Mouse (Mus musculus): Measurements from ENCODE around the gene Cep350. TPM values are rescaled to one million over a fixed set of nuclear protein-coding genes. Genes with fewer than 3 reads are reported as not detected.
A peak's percentile ranks its signal among the peaks of the same experiment; 100 is the strongest.
"Not testable (repeated sequence)": the region's sequence is repeated elsewhere in the genome, so short reads cannot be mapped to it uniquely, and the experiment has no call there.

Gene Cep350
- polyA plus RNA-seq, 1 experiment from 2014 or later = 9.3 TPM

DNA sequence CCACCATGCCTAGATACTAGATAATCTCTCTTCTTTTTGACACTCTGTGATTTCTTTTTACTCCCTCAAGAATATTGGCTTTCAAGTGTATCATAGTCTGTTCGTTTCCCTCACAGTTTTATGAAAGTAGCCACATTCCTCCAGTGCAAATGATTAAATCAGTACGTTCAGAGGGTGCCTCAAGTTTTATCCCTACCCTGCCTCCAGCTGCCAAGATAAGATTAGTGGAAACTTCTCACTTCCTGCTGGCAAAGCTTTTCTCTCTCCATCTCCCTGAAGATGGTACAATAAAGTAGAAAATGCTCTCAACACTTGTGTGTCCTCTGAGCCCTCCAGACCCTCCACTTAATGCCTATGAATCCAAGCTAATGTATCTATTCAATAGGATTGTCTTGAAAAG lies 1.9 kb upstream of the Cep350 start:
- peaks cover 33% of the 10 kb centered on the region for H3K4me1 ChIP-seq
- H3K9ac ChIP-seq = no peak overlapping the region
- 16% methylated on average over 2 of the region's 2 CpGs for WGBS (ENCODE audit: insufficient replicate concordance)
- H3K27me3 ChIP-seq (replicated peaks) = no peaks in the 10 kb centered on the region
- no peak overlapping the region; the same call in 1 of the 2 replicates for H3K4me3 ChIP-seq
- no peak overlapping the region for H3K27ac ChIP-seq
- H3K9me3 ChIP-seq (replicated peaks) = no peaks in the 10 kb centered on the region
- peak overlapping the region; percentile 76 for H3K4me2 ChIP-seq
- H3K36me3 ChIP-seq = no peaks in the 10 kb centered on the region
- ATAC-seq = no peak

GRCm38 (mm10) chr1:155973719-155974379 lies 794 bp upstream of the Cep350 start:
- 5% methylated on average over 19 of the region's 19 CpGs for WGBS (ENCODE audit: insufficient replicate concordance)
- H3K4me1 ChIP-seq = peaks cover 38% of the 10 kb centered on the region
- ATAC-seq = no peak

GRCm38 (mm10) chr1:155972146-155973067 lies 648 bp downstream of the Cep350 start:
- ATAC-seq = peak; percentile 68
- H3K4me3 ChIP-seq = peak overlapping the region; percentile 99
- H3K4me1 ChIP-seq = peaks cover 38% of the 10 kb centered on the region

More at GRCm38 (mm10) chr1:155973719-155974379, 794 bp upstream of the Cep350 start:
- H3K4me3 ChIP-seq = peak overlapping the region; percentile 99
- H3K4me2 ChIP-seq = peak overlapping the region; percentile 76
- no peaks in the 10 kb centered on the region for H3K36me3 ChIP-seq
- H3K9me3 ChIP-seq (replicated peaks) = no peaks in the 10 kb centered on the region
- no peaks in the 10 kb centered on the region for H3K27me3 ChIP-seq (replicated peaks)
- H3K27ac ChIP-seq = peak overlapping the region; percentile 98
- peak overlapping the region; percentile 99 for H3K9ac ChIP-seq

GRCm38 (mm10) chr1:155949170-155949569 lies 23.9 kb downstream of the Cep350 start:
- Histone ChIP-seq H3K4me2 (no peak overlapping the region), H3K4me3 (no peak overlapping the region), H3K27ac (no peak overlapping the region), H3K36me3 (peaks cover 78% of the 10 kb centered on the region), H3K4me1 (no peaks in the 10 kb centered on the region), H3K9ac (no peak overlapping the region), H3K27me3 (replicated peaks) (no peaks in the 10 kb centered on the region), H3K9me3 (replicated peaks) (no peaks in the 10 kb centered on the region)
- ATAC-seq = no peak
- 80% methylated on average over 2 of the region's 2 CpGs for WGBS (ENCODE audit: insufficient replicate concordance)

More at GRCm38 (mm10) chr1:155972146-155973067, 648 bp downstream of the Cep350 start:
- no peaks in the 10 kb centered on the region for H3K36me3 ChIP-seq
- peak overlapping the region; percentile 99 for H3K9ac ChIP-seq
- 3% methylated on average over 47 of the region's 51 CpGs for WGBS (ENCODE audit: insufficient replicate concordance)
- H3K9me3 ChIP-seq (replicated peaks) = no peaks in the 10 kb centered on the region
- H3K4me2 ChIP-seq = peak overlapping the region; percentile 76
- peak overlapping the region; percentile 98 for H3K27ac ChIP-seq
- H3K27me3 ChIP-seq (replicated peaks) = no peaks in the 10 kb centered on the region

DNA sequence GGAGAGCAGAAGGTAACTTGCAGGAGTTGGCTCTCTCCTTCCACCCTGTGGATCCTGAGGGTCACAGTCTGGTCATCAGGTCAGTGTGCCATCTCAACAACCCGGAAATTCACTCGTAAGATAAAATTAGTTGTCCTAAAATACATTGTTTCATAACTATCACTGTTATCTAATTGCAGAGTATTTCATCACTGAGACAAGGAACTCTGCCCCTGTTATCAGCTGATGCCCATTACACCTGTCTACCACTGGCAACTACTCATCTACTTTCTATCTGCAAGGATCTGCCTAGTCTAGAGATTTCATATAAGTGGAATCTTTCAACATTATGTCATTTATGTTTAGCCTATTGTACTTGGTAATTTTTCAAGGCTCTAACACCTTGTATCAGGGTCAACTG lies 28.7 kb downstream of the Cep350 start:
- Histone ChIP-seq H3K27me3 (replicated peaks) (no peaks in the 10 kb centered on the region), H3K4me1 (no peaks in the 10 kb centered on the region), H3K27ac (no peak overlapping the region), H3K36me3 (peaks cover 69% of the 10 kb centered on the region), H3K9ac (no peak overlapping the region), H3K4me2 (no peak overlapping the region), H3K9me3 (replicated peaks) (no peaks in the 10 kb centered on the region), H3K4me3 (no peak overlapping the region)
- no peak for ATAC-seq
- WGBS (ENCODE audit: insufficient replicate concordance) = 71% methylated on average over 2 of the region's 2 CpGs

- no peak overlapping the region for H3K4me2 ChIP-seq
- WGBS (ENCODE audit: insufficient replicate concordance) = 82% methylated on average over 2 of the region's 2 CpGs
- H3K36me3 ChIP-seq = peaks cover 85% of the 10 kb centered on the region
- no peak overlapping the region for H3K27ac ChIP-seq
- no peaks in the 10 kb centered on the region for H3K27me3 ChIP-seq (replicated peaks)
- H3K4me3 ChIP-seq = no peak overlapping the region
- H3K9ac ChIP-seq = no peak overlapping the region
- no peaks in the 10 kb centered on the region for H3K9me3 ChIP-seq (replicated peaks)
- no peak for ATAC-seq
- no peaks in the 10 kb centered on the region for H3K4me1 ChIP-seq
These were observed 35.6 kb downstream of the Cep350 start for GRCm38 (mm10) chr1:155937416-155937815.

GRCm38 (mm10) chr1:155934702-155935101 lies 38.4 kb downstream of the Cep350 start:
- no peak overlapping the region for H3K4me2 ChIP-seq
- no peaks in the 10 kb centered on the region for H3K4me1 ChIP-seq
- no peaks in the 10 kb centered on the region for H3K27me3 ChIP-seq (replicated peaks)
- no peak overlapping the region for H3K9ac ChIP-seq
- 80% methylated on average over 2 of the region's 2 CpGs for WGBS (ENCODE audit: insufficient replicate concordance)
- H3K9me3 ChIP-seq (replicated peaks) = no peaks in the 10 kb centered on the region
- H3K27ac ChIP-seq = no peak overlapping the region
- H3K4me3 ChIP-seq = no peak overlapping the region
- H3K36me3 ChIP-seq = peaks cover 88% of the 10 kb centered on the region
- no peak for ATAC-seq

- no peaks in the 10 kb centered on the region for H3K9me3 ChIP-seq (replicated peaks)
- H3K4me3 ChIP-seq = no peak overlapping the region
- ATAC-seq = no peak
- no peak overlapping the region for H3K4me2 ChIP-seq
- peaks cover 90% of the 10 kb centered on the region for H3K36me3 ChIP-seq
- H3K27ac ChIP-seq = no peak overlapping the region
- 97% methylated on average over 3 of the region's 3 CpGs for WGBS (ENCODE audit: insufficient replicate concordance)
- H3K27me3 ChIP-seq (replicated peaks) = no peaks in the 10 kb centered on the region
- no peak overlapping the region for H3K9ac ChIP-seq
- H3K4me1 ChIP-seq = no peaks in the 10 kb centered on the region
These were observed 69.5 kb downstream of the Cep350 start for GRCm38 (mm10) chr1:155903561-155903960.

DNA sequence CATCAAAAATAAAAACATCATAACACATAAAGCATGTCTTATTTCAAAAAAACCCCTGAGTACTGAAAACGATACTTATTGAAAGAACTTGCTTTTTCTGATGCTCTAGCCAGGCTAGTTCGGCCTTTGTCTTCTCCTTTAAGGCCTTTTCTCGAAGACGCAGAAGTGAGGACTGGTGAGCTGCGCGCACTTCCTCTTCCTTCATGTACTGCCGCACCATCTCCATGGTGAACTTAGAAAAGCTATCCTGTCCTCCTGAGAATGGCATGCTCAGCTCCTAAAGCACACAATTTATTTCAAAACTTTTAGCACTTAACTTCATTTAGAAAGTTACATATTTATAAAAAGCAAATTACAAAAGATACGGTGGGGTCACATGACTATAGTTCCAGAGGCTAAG lies 71.7 kb downstream of the Cep350 start:
- Histone ChIP-seq H3K9me3 (replicated peaks) (no peaks in the 10 kb centered on the region), H3K9ac (no peak overlapping the region), H3K4me1 (no peaks in the 10 kb centered on the region), H3K4me2 (no peak overlapping the region), H3K36me3 (peaks cover 89% of the 10 kb centered on the region), H3K27me3 (replicated peaks) (no peaks in the 10 kb centered on the region), H3K27ac (no peak overlapping the region), H3K4me3 (no peak overlapping the region)
- ATAC-seq = no peak
- 89% methylated on average over 8 of the region's 8 CpGs for WGBS (ENCODE audit: insufficient replicate concordance)

GRCm38 (mm10) chr1:155894382-155894781 lies 78.7 kb downstream of the Cep350 start:
- Histone ChIP-seq H3K36me3 (peaks cover 91% of the 10 kb centered on the region), H3K4me1 (peaks cover 5% of the 10 kb centered on the region; the same call in 1 of the 2 replicates), H3K27me3 (replicated peaks) (no peaks in the 10 kb centered on the region), H3K4me3 (no peak overlapping the region), H3K27ac (no peak overlapping the region), H3K4me2 (no peak overlapping the region), H3K9me3 (replicated peaks) (no peaks in the 10 kb centered on the region), H3K9ac (no peak overlapping the region)
- ATAC-seq = no peak
- 66% methylated on average over 10 of the region's 10 CpGs for WGBS (ENCODE audit: insufficient replicate concordance)

DNA sequence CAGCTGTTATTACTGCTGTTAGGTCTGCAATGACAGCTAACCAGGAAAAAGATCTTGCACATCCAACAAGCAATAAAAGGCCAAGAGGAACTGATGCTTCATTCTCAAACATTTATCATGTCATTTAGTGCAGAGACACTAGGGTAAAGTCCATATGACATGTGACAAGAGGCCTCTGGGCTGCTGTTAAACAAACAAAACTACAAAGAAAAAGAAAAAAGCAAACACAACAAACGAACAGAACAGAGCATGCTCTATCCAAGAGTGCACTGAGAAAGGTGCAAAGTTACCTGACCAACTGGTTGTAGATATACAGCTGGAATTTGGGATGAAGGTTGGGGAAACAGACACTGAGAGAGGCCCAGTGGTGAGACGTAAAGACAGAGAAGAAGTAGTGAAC lies 86.2 kb downstream of the Cep350 start:
- peaks cover 67% of the 10 kb centered on the region for H3K36me3 ChIP-seq
- ATAC-seq = no peak
- no peak overlapping the region for H3K9ac ChIP-seq
- H3K4me1 ChIP-seq = peaks cover 20% of the 10 kb centered on the region
- H3K4me3 ChIP-seq = no peak overlapping the region
- no peak overlapping the region for H3K4me2 ChIP-seq
- no peaks in the 10 kb centered on the region for H3K9me3 ChIP-seq (replicated peaks)
- H3K27ac ChIP-seq = no peak overlapping the region
- H3K27me3 ChIP-seq (replicated peaks) = no peaks in the 10 kb centered on the region
- WGBS (ENCODE audit: insufficient replicate concordance) = 83% methylated on average over 2 of the region's 2 CpGs

DNA sequence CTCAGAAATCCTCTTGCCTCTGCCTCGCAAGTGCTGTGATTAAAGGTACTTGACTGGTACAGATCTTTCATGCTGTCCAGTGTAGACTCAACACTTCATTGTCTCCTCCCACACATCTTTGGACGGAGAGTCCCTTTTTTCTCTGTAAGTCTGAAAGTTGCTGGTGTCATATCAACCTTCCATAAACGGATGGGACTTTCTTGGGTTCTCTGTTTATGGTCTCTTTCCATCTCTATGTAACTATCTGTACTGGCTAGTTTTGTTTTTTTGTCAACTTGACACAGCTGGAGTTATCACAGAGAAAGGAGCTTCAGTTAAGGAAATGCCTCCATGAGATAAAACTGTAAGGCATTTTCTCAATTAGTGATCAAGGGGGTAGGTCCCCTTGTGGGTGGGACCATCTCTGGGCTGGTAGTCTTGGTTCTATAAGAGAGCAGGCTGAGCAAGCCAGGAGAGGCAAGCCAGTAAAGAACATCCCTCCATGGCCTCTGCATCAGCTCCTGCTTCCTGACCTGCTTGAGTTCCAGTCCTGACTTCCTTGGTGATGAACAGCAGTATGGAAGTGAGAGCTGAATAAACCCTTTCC lies 90.3 kb downstream of the Cep350 start:
- peaks cover 70% of the 10 kb centered on the region for H3K36me3 ChIP-seq
- not testable (repeated sequence) for H3K27me3 ChIP-seq (replicated peaks); H3K9ac ChIP-seq; H3K4me3 ChIP-seq; H3K9me3 ChIP-seq (replicated peaks)
- peaks cover 34% of the 10 kb centered on the region for H3K4me1 ChIP-seq
- peak overlapping the region; percentile 84 for H3K27ac ChIP-seq
- 29% methylated on average over 3 of the region's 3 CpGs for WGBS (ENCODE audit: insufficient replicate concordance)
- peak; percentile 81 for ATAC-seq
- peak overlapping the region; percentile 33; the same call in 1 of the 2 replicates for H3K4me2 ChIP-seq

Data from liver, embryonic 12.5 days (tissue).